Comparison of ENCODE assay signal across 18 mouse cellular contexts in the genomic region with DNA sequence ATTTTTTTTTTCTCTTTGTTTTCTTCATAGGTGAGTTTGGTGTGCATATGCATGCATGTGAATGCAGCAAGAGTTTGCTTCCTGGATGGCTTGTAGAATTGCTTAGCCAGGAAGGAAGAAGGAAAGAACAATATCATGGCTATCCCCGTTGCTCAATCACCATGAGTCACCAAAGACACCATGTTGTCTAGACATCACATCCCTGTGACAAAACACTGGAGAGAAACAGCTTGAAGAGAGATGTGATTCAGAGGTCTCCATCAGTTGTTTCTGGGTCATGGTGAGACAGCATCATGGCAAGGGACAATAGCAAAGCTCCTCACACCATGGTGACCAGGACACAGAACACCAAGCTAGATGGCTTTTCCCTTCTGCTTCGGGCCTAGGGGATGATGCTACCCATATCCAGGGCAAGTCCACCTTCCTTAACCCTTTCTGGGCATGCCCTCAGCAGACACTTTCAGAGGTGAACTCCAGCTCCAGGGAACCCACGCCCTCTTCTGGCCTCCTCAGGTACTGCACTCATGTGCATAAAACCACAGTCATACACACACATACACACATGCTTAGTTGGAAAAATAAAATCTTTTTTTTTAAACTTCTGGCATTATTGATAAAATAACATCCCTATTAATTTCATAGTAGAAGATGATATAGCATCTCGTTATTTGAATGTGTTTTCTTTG. TPM values are rescaled to one million over a fixed set of nuclear protein-coding genes. Genes with fewer than 3 reads are reported as not detected.
DNase-seq lines count a peak whose midpoint lies in the region; ATAC-seq and TF ChIP-seq lines count a peak whose summit lies in the region.
"Had no signal": no experiment of that assay in that cellular context is flagged by ENCODE, and none has a peak within 500 bp of the region (broad histone marks: within the 10 kb centered on the region; RNA-seq: fewer than 3 reads in every experiment).

No protein-coding gene starts in this region.

- no peaks in the 10 kb centered on the region for H3K79me2 ChIP-seq in C2C12 (ENCODE audit: control insufficient read depth, insufficient read depth)

- peaks cover 3% of the 10 kb centered on the region for H3K4me1 ChIP-seq in bone marrow macrophage, adult 2 months (ENCODE audit: control insufficient read depth, insufficient read depth, low read length)
- H3K4me1 ChIP-seq: embryonic facial prominence, embryonic 13.5 days had no signal

- no peak overlapping the region for H3K4me3 ChIP-seq in layer of hippocampus, adult 2 months
- no peak overlapping the region for H3K4me3 ChIP-seq in C2C12 (ENCODE audit: insufficient read depth, poor library complexity, severe bottlenecking)
- no peak overlapping the region for H3K4me3 ChIP-seq in bone marrow macrophage, adult 2 months (ENCODE audit: insufficient read depth, low read length)
- H3K4me3 ChIP-seq: embryonic facial prominence, embryonic 13.5 days had no signal

- H3K27ac ChIP-seq in layer of hippocampus, adult 2 months, result no peak overlapping the region
- no peak overlapping the region for H3K27ac ChIP-seq in bone marrow macrophage, adult 2 months (ENCODE audit: insufficient read depth, low read depth, low read length)
- H3K27ac ChIP-seq: embryonic facial prominence, embryonic 13.5 days had no signal

- ATAC-seq in CD4-positive, CD25-positive, alpha-beta regulatory T cell, adult 4 months, result no peak

- DNase-seq in layer of hippocampus, adult 2 months (ENCODE audit: low spot score in 2 of 2), result no peak
- DNase-seq in layer of hippocampus, adult 9-10 months (ENCODE audit: low spot score), result no peak
- peak; percentile 64 for DNase-seq in 3T3-L1 (ENCODE audit: low read depth, low spot score)
- DNase-seq in right cerebral cortex, postnatal 10 days (ENCODE audit: low spot score in 2 of 2), result no peak
- DNase-seq in retina, embryonic 14.5 days (ENCODE audit: low spot score), result no peak
- DNase-seq: adrenal gland, postnatal 14 days; cerebellum, adult 9-11 months; kidney, adult 11 months; lung, postnatal 36 days; spleen, adult 18-20 months; thymus, adult 18-20 months had no signal

- no peaks in the 10 kb centered on the region for H3K27me3 ChIP-seq in C2C12 (ENCODE audit: control insufficient read depth, insufficient read depth, insufficient read length)
- H3K27me3 ChIP-seq: embryonic facial prominence, embryonic 13.5 days had no signal

- H3K36me3 ChIP-seq in C2C12 (ENCODE audit: control insufficient read depth, insufficient read depth), result no peaks in the 10 kb centered on the region
- H3K36me3 ChIP-seq: embryonic facial prominence, embryonic 13.5 days had no signal

- H3K79me3 ChIP-seq in C2C12 (ENCODE audit: low read depth), result no peaks in the 10 kb centered on the region

- no peak overlapping the region for H3ac ChIP-seq in C2C12 (ENCODE audit: control insufficient read depth, insufficient read length, low read depth)

- TF ChIP-seq POLR2A in bone marrow macrophage, adult 2 months (IDR thresholded peaks at IDR 0.05; ENCODE audit: borderline replicate concordance, low read depth, low read length), result no peak

- TF ChIP-seq CTCF in layer of hippocampus, adult 2 months (conservative IDR thresholded peaks at IDR 0.05), result peak; percentile 52
- TF ChIP-seq CTCF in C2C12 (IDR thresholded peaks at IDR 0.05; ENCODE audit: control insufficient read depth, insufficient read depth, insufficient read length), result no peak
- peak; percentile 42; the same call in 1 of the 2 replicates for TF ChIP-seq CTCF in bone marrow macrophage, adult 2 months (IDR thresholded peaks at IDR 0.05; ENCODE audit: low read depth, low read length)

TF ChIP-seq in C2C12, 6 proteins besides CTCF, POLR2A, EP300 and RAD21:
- TF ChIP-seq CEBPB (IDR thresholded peaks at IDR 0.05; ENCODE audit: low read depth) (peak; percentile 84), FOSL1 (IDR thresholded peaks at IDR 0.05; ENCODE audit: insufficient read depth, low read length, poor library complexity, severe bottlenecking) (no peak)

RNA-seq across cellular contexts. Expression of a gene that starts 2.2 kb away (rescaled TPM):
- total RNA-seq in layer of hippocampus, adult 2 months (2021), result not detected
- not detected for polyA plus RNA-seq in C2C12 (2012; fragmentation: generic; extraction: Trizol)
- not detected in 2 replicates for polyA plus RNA-seq in bone marrow macrophage, adult 2 months (2012; ENCODE audit: insufficient read depth, insufficient read length, missing spikeins)
- not detected for polyA plus RNA-seq in CD4-positive, CD25-positive, alpha-beta regulatory T cell, adult 4 months (2017; shearing (Covaris generic))
- total RNA-seq: adrenal gland, postnatal 14 days; hematopoietic stem cell, adult 5-6 weeks; layer of hippocampus, adult 8-10 months had no signal
- polyA plus RNA-seq: embryonic facial prominence, embryonic 13.5 days; limb, embryonic 11.5 days had no signal

RNA-seq across cellular contexts. Expression of a gene that starts 2.7 kb away (rescaled TPM):
- total RNA-seq in layer of hippocampus, adult 2 months (2021), result not detected
- not detected for polyA plus RNA-seq in C2C12 (2012; fragmentation: generic; extraction: Trizol)
- polyA plus RNA-seq in bone marrow macrophage, adult 2 months (2012; ENCODE audit: insufficient read depth, insufficient read length, missing spikeins), result not detected in 2 replicates
- not detected for polyA plus RNA-seq in CD4-positive, CD25-positive, alpha-beta regulatory T cell, adult 4 months (2017; shearing (Covaris generic))
- total RNA-seq: adrenal gland, postnatal 14 days; hematopoietic stem cell, adult 5-6 weeks; layer of hippocampus, adult 8-10 months had no signal
- polyA plus RNA-seq: embryonic facial prominence, embryonic 13.5 days; limb, embryonic 11.5 days had no signal

RNA-seq across cellular contexts. Expression of a gene that starts 21.3 kb away (rescaled TPM):
- total RNA-seq in layer of hippocampus, adult 2 months (2021), result not detected
- not detected for polyA plus RNA-seq in C2C12 (2012; fragmentation: generic; extraction: Trizol)
- not detected in 2 replicates for polyA plus RNA-seq in bone marrow macrophage, adult 2 months (2012; ENCODE audit: insufficient read depth, insufficient read length, missing spikeins)
- polyA plus RNA-seq in CD4-positive, CD25-positive, alpha-beta regulatory T cell, adult 4 months (2017; shearing (Covaris generic)), result not detected
- total RNA-seq: hematopoietic stem cell, adult 5-6 weeks; layer of hippocampus, adult 8-10 months had no signal
- polyA plus RNA-seq: embryonic facial prominence, embryonic 13.5 days; limb, embryonic 11.5 days had no signal

RNA-seq across cellular contexts. Expression of a gene that starts 21.4 kb away (rescaled TPM):
- not detected for total RNA-seq in layer of hippocampus, adult 2 months (2021)
- polyA plus RNA-seq in C2C12 (2012; fragmentation: generic; extraction: Trizol), result 3.6 TPM
- polyA plus RNA-seq in bone marrow macrophage, adult 2 months (2012; ENCODE audit: insufficient read depth, insufficient read length, missing spikeins), result not detected in 2 replicates
- polyA plus RNA-seq in CD4-positive, CD25-positive, alpha-beta regulatory T cell, adult 4 months (2017; shearing (Covaris generic)), result not detected
- total RNA-seq: hematopoietic stem cell, adult 5-6 weeks; layer of hippocampus, adult 8-10 months had no signal
- polyA plus RNA-seq: embryonic facial prominence, embryonic 13.5 days; limb, embryonic 11.5 days had no signal

RNA-seq across cellular contexts. Expression of a gene that starts 25.3 kb away (rescaled TPM):
- 1 to 10 TPM in 1 of 2 experiments, under 1 TPM in 1; 0.42 to 2.0 TPM for total RNA-seq in layer of hippocampus, adult 2 months (2021)
- polyA plus RNA-seq in C2C12 (2012; fragmentation: generic; extraction: Trizol), result 38.7 TPM
- not detected in 2 replicates for polyA plus RNA-seq in bone marrow macrophage, adult 2 months (2012; ENCODE audit: insufficient read depth, insufficient read length, missing spikeins)
- not detected for polyA plus RNA-seq in CD4-positive, CD25-positive, alpha-beta regulatory T cell, adult 4 months (2017; shearing (Covaris generic))
- total RNA-seq: hematopoietic stem cell, adult 5-6 weeks had no signal
